Mouse (Mus musculus) stomach, postnatal 0 days (tissue): ENCODE measurements around the gene Brinp2.

Source experiments
- CTCF ChIP-seq: IDR thresholded peaks from 2 replicates; pipeline ENCODE4 v1.5.1; 2016; ENCODE audit warnings: antibody characterized with exemption, low read depth, mild to moderate bottlenecking, moderate library complexity
- EP300 ChIP-seq: optimal IDR thresholded peaks from 2 replicates; pipeline ENCODE3; 2016; ENCODE audit warnings: antibody characterized with exemption

DNA sequence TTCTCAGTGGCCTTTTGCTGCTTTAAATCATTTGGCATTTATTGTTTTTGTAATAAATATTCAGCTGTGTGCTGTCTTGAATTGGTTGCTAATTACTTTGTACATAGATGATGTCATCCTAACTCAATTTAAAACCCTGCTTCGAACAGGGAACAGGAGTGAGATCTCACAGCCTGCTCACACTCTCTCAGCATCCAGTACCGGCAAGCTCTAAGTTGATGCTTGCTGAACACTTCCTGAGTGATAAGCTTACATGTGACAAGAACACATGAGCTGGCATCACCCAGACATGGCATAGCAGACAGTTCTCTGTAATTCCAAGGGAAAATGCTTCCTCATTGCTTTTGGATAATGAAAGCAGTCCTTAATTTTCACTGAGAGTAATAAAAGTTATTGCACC, 44.8 kb upstream of the Brinp2 start:
- TF ChIP-seq CTCF (no peak), EP300 (no peak)
